Mouse (Mus musculus) neural tube, embryonic 12.5 days (tissue): ENCODE results near the gene Zswim1. TPM values are rescaled to one million over a fixed set of nuclear protein-coding genes. Genes with fewer than 3 reads are reported as not detected.
"Not testable (repeated sequence)": the region's sequence is repeated elsewhere in the genome, so short reads cannot be mapped to it uniquely, and the experiment has no call there.

Source experiments
- ATAC-seq: fragments of 200-750 bp; cut with Nextera tagmentation; 2 replicates; pipeline ENCODE4 v1.8.0; 2017; ENCODE audit warnings: low read depth, mild to moderate bottlenecking, moderate TSS enrichment, moderate library complexity; ENCODE audit not compliant: low FRiP score
- H3K27ac ChIP-seq: fragments of 300-500 bp; sonication (generic); 2 replicates; pipeline ENCODE4 v1.5.1; 2016
- H3K27me3 ChIP-seq: fragments of 300-500 bp; sonication (generic); replicated peaks from 2 replicates; pipeline ENCODE4 v1.6.1; 2016; ENCODE audit warnings: mild to moderate bottlenecking
- H3K36me3 ChIP-seq: fragments of 300-500 bp; sonication (generic); 2 replicates; pipeline ENCODE4 v1.6.1; 2016; ENCODE audit warnings: mild to moderate bottlenecking
- H3K4me1 ChIP-seq: fragments of 300-500 bp; sonication (generic); 2 replicates; pipeline ENCODE4 v1.6.1; 2016
- H3K4me2 ChIP-seq: fragments of 300-500 bp; sonication (generic); replicated peaks from 2 replicates; pipeline ENCODE4 v1.6.1; 2016; ENCODE audit warnings: mild to moderate bottlenecking
- H3K4me3 ChIP-seq: fragments of 300-500 bp; sonication (generic); 2 replicates; pipeline ENCODE4 v1.5.1; 2016
- H3K9ac ChIP-seq: fragments of 300-500 bp; sonication (generic); 2 replicates; pipeline ENCODE4 v1.6.1; 2016; ENCODE audit warnings: mild to moderate bottlenecking
- H3K9me3 ChIP-seq: fragments of 300-500 bp; sonication (generic); 2 replicates; pipeline ENCODE4 v1.6.1; 2016; ENCODE audit warnings: mild to moderate bottlenecking
- WGBS: fragments of 180-500 bp; shearing (Covaris S2); methylation state at CpG from one replicate; pipeline ENCODE4 v1.1.7; 2016; 5-methylcytosine and 5-hydroxymethylcytosine counted together
- polyA plus RNA-seq: library from polyadenylated mRNA; unstranded; fragments of >200 nt; fragmentation: Nextera tagmentation; extraction: Ambion mirVana; gene quantifications from 2 replicates; pipeline ENCODE4 v1.2.1, GENCODE M21; 2016

Zswim1 gene
- polyA plus RNA-seq, 1 experiment from 2014 or later, result 22.8 TPM

- H3K27me3 ChIP-seq, result peaks cover 30% of the 10 kb centered on the region
- peaks cover 28% of the 10 kb centered on the region for H3K4me1 ChIP-seq
- ATAC-seq, result no peak
- H3K4me3 ChIP-seq, result no peak overlapping the region
- H3K9me3 ChIP-seq, result no peaks in the 10 kb centered on the region
- H3K27ac ChIP-seq, result no peak overlapping the region
- H3K36me3 ChIP-seq, result no peaks in the 10 kb centered on the region
- H3K4me2 ChIP-seq, result no peak overlapping the region
- H3K9ac ChIP-seq, result no peak overlapping the region
- WGBS, result 78% methylated on average over 4 of the region's 4 CpGs
These were observed 38.6 kb downstream of the Zswim1 start for GRCm38 (mm10) chr2:164861094-164861493.

- Histone ChIP-seq H3K4me3 (no peak overlapping the region), H3K27me3 (peaks cover 18% of the 10 kb centered on the region), H3K27ac (no peak overlapping the region), H3K4me1 (peaks cover 16% of the 10 kb centered on the region), H3K9me3 (peaks cover under 1% of the 10 kb centered on the region; the same call in 1 of the 2 replicates), H3K36me3 (no peaks in the 10 kb centered on the region), H3K9ac (no peak overlapping the region), H3K4me2 (no peak overlapping the region)
- ATAC-seq, result no peak
- WGBS, result 41% methylated on average over 9 of the region's 9 CpGs
These were observed 39.8 kb downstream of the Zswim1 start for GRCm38 (mm10) chr2:164862179-164862861.

- H3K4me2 ChIP-seq, ATAC-seq, H3K9me3 ChIP-seq, H3K9ac ChIP-seq, H3K4me1 ChIP-seq, H3K36me3 ChIP-seq, H3K4me3 ChIP-seq, H3K27ac ChIP-seq: not testable (repeated sequence)
- WGBS, result 92% methylated on average over 8 of the region's 9 CpGs
- peaks cover 14% of the 10 kb centered on the region for H3K27me3 ChIP-seq
These were observed 40.9 kb downstream of the Zswim1 start for GRCm38 (mm10) chr2:164863411-164863810.

- Histone ChIP-seq H3K9ac (no peak overlapping the region), H3K36me3 (no peaks in the 10 kb centered on the region), H3K4me3 (no peak overlapping the region), H3K4me1 (peaks cover 6% of the 10 kb centered on the region; the same call in 1 of the 2 replicates), H3K27me3 (peaks cover 6% of the 10 kb centered on the region; the same call in 1 of the 2 replicates), H3K9me3 (peaks cover 6% of the 10 kb centered on the region; the same call in 1 of the 2 replicates), H3K4me2 (no peak overlapping the region), H3K27ac (no peak overlapping the region)
- 86% methylated on average over 4 of the region's 4 CpGs for WGBS
- no peak for ATAC-seq
These were observed 42.1 kb downstream of the Zswim1 start for GRCm38 (mm10) chr2:164864593-164864992.

- H3K27me3 ChIP-seq, result no peaks in the 10 kb centered on the region
- no peak overlapping the region for H3K9ac ChIP-seq
- 54% methylated on average over 16 of the region's 16 CpGs for WGBS
- H3K27ac ChIP-seq, result no peak overlapping the region
- H3K4me3 ChIP-seq, result no peak overlapping the region
- peaks cover 6% of the 10 kb centered on the region; the same call in 1 of the 2 replicates for H3K9me3 ChIP-seq
- no peak overlapping the region for H3K4me2 ChIP-seq
- ATAC-seq, result no peak
- H3K4me1 ChIP-seq, result peaks cover 4% of the 10 kb centered on the region; the same call in 1 of the 2 replicates
- H3K36me3 ChIP-seq, result no peaks in the 10 kb centered on the region
These were observed 44.5 kb downstream of the Zswim1 start for GRCm38 (mm10) chr2:164866741-164867551.

- H3K4me3 ChIP-seq, result no peak overlapping the region
- no peak overlapping the region for H3K9ac ChIP-seq
- H3K9me3 ChIP-seq, result peaks cover 6% of the 10 kb centered on the region; the same call in 1 of the 2 replicates
- no peaks in the 10 kb centered on the region for H3K36me3 ChIP-seq
- ATAC-seq, result no peak
- no peak overlapping the region for H3K4me2 ChIP-seq
- WGBS, result 92% methylated on average over 7 of the region's 7 CpGs
- H3K27ac ChIP-seq, result no peak overlapping the region
- H3K27me3 ChIP-seq, result no peaks in the 10 kb centered on the region
- H3K4me1 ChIP-seq, result no peaks in the 10 kb centered on the region
These were observed 45.1 kb downstream of the Zswim1 start for GRCm38 (mm10) chr2:164867566-164867965.

- WGBS, result 85% methylated on average over 7 of the region's 7 CpGs
These were observed 46.0 kb downstream of the Zswim1 start for GRCm38 (mm10) chr2:164868491-164868890.

GRCm38 (mm10) chr2:164871602-164872303 is 49.3 kb downstream of the Zswim1 start:
- ATAC-seq, result no peak
- H3K36me3 ChIP-seq, result no peaks in the 10 kb centered on the region
- no peak overlapping the region for H3K27ac ChIP-seq
- no peak overlapping the region for H3K4me3 ChIP-seq
- no peak overlapping the region for H3K4me2 ChIP-seq
- no peak overlapping the region for H3K9ac ChIP-seq
- no peaks in the 10 kb centered on the region for H3K27me3 ChIP-seq
- H3K9me3 ChIP-seq, result peaks cover 6% of the 10 kb centered on the region; the same call in 1 of the 2 replicates
- peaks cover 6% of the 10 kb centered on the region for H3K4me1 ChIP-seq
- 64% methylated on average over 6 of the region's 6 CpGs for WGBS

More at GRCm38 (mm10) chr2:164868491-164868890, 46.0 kb downstream of the Zswim1 start:
- Histone ChIP-seq H3K36me3 (no peaks in the 10 kb centered on the region), H3K27ac (no peak overlapping the region), H3K4me1 (no peaks in the 10 kb centered on the region), H3K27me3 (no peaks in the 10 kb centered on the region), H3K4me2 (no peak overlapping the region), H3K4me3 (no peak overlapping the region), H3K9me3 (peaks cover 6% of the 10 kb centered on the region; the same call in 1 of the 2 replicates), H3K9ac (no peak overlapping the region)
- ATAC-seq, result no peak

GRCm38 (mm10) chr2:164873621-164874020 is 51.1 kb downstream of the Zswim1 start:
- Histone ChIP-seq H3K27ac (no peak overlapping the region), H3K36me3 (no peaks in the 10 kb centered on the region), H3K27me3 (no peaks in the 10 kb centered on the region), H3K9me3 (no peaks in the 10 kb centered on the region), H3K4me1 (peaks cover 15% of the 10 kb centered on the region), H3K9ac (no peak overlapping the region), H3K4me3 (no peak overlapping the region), H3K4me2 (no peak overlapping the region)
- 49% methylated on average over 3 of the region's 3 CpGs for WGBS
- ATAC-seq, result no peak

- ATAC-seq, result no peak
- 0% methylated on average over 1 of the region's 1 CpGs for WGBS
- Histone ChIP-seq H3K9me3 (no peaks in the 10 kb centered on the region), H3K27me3 (no peaks in the 10 kb centered on the region), H3K27ac (no peak overlapping the region), H3K4me2 (no peak overlapping the region), H3K9ac (no peak overlapping the region), H3K4me3 (no peak overlapping the region), H3K36me3 (no peaks in the 10 kb centered on the region), H3K4me1 (peaks cover 16% of the 10 kb centered on the region)
These were observed 51.8 kb downstream of the Zswim1 start for GRCm38 (mm10) chr2:164874239-164874769.

- H3K27me3 ChIP-seq, ATAC-seq, H3K4me3 ChIP-seq, H3K9me3 ChIP-seq, H3K36me3 ChIP-seq, H3K4me2 ChIP-seq, H3K27ac ChIP-seq, H3K9ac ChIP-seq: not testable (repeated sequence)
- peaks cover 22% of the 10 kb centered on the region for H3K4me1 ChIP-seq
- 50% methylated on average over 2 of the region's 2 CpGs for WGBS
These were observed 53.2 kb downstream of the Zswim1 start for GRCm38 (mm10) chr2:164875648-164876047.
